Mouse (Mus musculus): ENCODE results near the gene Syt12.

DNA sequence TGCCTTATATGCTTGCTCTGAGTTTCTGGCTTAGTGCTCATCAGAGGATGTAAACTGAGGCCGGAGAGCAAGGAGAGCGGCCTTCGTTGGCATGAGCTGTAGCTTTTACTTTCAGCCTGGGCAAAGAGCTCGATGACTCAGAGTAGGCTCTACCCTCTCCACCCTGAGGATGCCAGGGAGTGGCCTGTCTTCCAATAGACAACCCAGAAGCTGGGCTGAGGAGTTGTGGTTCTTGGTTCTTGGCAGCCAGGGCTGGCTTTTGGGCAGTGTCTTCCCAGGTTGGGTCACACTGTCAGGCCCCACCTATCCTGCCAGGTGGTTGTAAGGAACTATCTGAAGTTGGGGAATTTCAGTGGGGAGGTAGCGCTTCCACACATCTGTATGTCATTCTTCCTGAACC lies 57.5 kb downstream of the Syt12 start:
- TF ChIP-seq CTCF (IDR thresholded peaks at IDR 0.05; ENCODE audit: borderline replicate concordance, insufficient read depth, low read depth, low read length): no peak
- TF ChIP-seq POLR2A (IDR thresholded peaks at IDR 0.05; ENCODE audit: borderline replicate concordance, insufficient read depth, low read length): no peak

Measured in cerebellum, adult 2 months (tissue).